Mouse (Mus musculus) natural killer cell, adult 2 months (primary cell): Measurements from ENCODE around the gene Zbtb20.
A peak's percentile ranks its signal among the peaks of the same experiment; 100 is the strongest.

Experiments used
- DNase-seq, 2 experiments: peaks; one replicate each; pipeline ENCODE4 v3.0.0; 2022; ENCODE audit warnings: low spot score in 2 of 2

Gene Zbtb20

GRCm38 (mm10) chr16:43360838-43361480 is 485.3 kb downstream of the Zbtb20 start:
- DNase-seq = no peak

- no peak for DNase-seq
Measured at GRCm38 (mm10) chr16:43362651-43363300, 487.1 kb downstream of the Zbtb20 start.

GRCm38 (mm10) chr16:43363316-43363715 is 487.6 kb downstream of the Zbtb20 start:
- DNase-seq = no peak

- DNase-seq = peak in 1 of 2 experiments; percentile 8
Measured at GRCm38 (mm10) chr16:43363751-43364515, 488.3 kb downstream of the Zbtb20 start.

- DNase-seq = no peak
Measured at GRCm38 (mm10) chr16:43364516-43364910, 488.8 kb downstream of the Zbtb20 start.

- DNase-seq = no peak
Measured at GRCm38 (mm10) chr16:43365277-43365676, 489.6 kb downstream of the Zbtb20 start.

GRCm38 (mm10) chr16:43370496-43371020 is 494.9 kb downstream of the Zbtb20 start:
- no peak for DNase-seq

GRCm38 (mm10) chr16:43376782-43377181 is 501.1 kb downstream of the Zbtb20 start:
- peak; percentile 43 to 62 for DNase-seq

- no peak for DNase-seq
Measured at GRCm38 (mm10) chr16:43379351-43380325, 504.0 kb downstream of the Zbtb20 start.

- no peak for DNase-seq
Measured at GRCm38 (mm10) chr16:43381183-43381582, 505.5 kb downstream of the Zbtb20 start.

- DNase-seq = no peak
Measured at GRCm38 (mm10) chr16:43383149-43383740, 507.6 kb downstream of the Zbtb20 start.

- DNase-seq = no peak
Measured at GRCm38 (mm10) chr16:43384953-43385619, 509.4 kb downstream of the Zbtb20 start.

- no peak for DNase-seq
Measured at GRCm38 (mm10) chr16:43385620-43386210, 510.0 kb downstream of the Zbtb20 start.

- no peak for DNase-seq
Measured at GRCm38 (mm10) chr16:43386426-43386825, 510.7 kb downstream of the Zbtb20 start.

GRCm38 (mm10) chr16:43388389-43388788 is 512.7 kb downstream of the Zbtb20 start:
- no peak for DNase-seq

- no peak for DNase-seq
Measured at GRCm38 (mm10) chr16:43390387-43390786, 514.7 kb downstream of the Zbtb20 start.

GRCm38 (mm10) chr16:43393382-43393781 is 517.7 kb downstream of the Zbtb20 start:
- DNase-seq = no peak

- DNase-seq = no peak
Measured at GRCm38 (mm10) chr16:43394013-43394568, 518.4 kb downstream of the Zbtb20 start.

GRCm38 (mm10) chr16:43394760-43395159 is 519.1 kb downstream of the Zbtb20 start:
- no peak for DNase-seq
